ENCODE assay signal across 29 mouse cellular contexts in the genomic region with DNA sequence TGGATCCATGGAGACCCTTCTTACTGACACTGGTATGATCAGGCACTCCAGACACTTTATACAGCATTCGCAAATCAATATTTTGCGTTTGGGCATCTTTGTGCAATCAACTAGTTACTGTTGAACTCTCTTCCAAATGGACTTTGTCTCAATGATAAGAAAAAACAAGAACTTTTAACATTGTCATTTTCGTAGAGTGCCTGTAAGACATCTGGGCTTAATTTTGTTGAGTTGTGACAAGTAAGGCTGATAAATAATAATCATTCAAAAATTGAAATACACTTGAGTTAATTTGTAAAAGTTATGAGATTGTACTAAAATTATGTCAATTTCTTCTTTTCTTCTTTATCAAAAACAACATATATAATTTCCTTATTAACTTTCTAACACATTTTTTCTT. TPM values are rescaled to one million over a fixed set of nuclear protein-coding genes. Genes with fewer than 3 reads are reported as not detected.
"Had no signal": no experiment of that assay in that cellular context is flagged by ENCODE, and none has a peak within 500 bp of the region (broad histone marks: within the 10 kb centered on the region; RNA-seq: fewer than 3 reads in every experiment).

TSS of gene Cyp2c40 (minus strand) at position 101 of the 400 bp plus-strand sequence.

RNA-seq across cellular contexts. Expression of gene Cyp2c40, which starts in this region (rescaled TPM):
- total RNA-seq: common myeloid progenitor, adult 5-6 weeks; forebrain, postnatal 0 days; gastrocnemius, adult 18-20 months; gastrocnemius, adult 2 months; gastrocnemius, postnatal 10 days; gastrocnemius, postnatal 14 days; gastrocnemius, postnatal 25 days; gastrocnemius, postnatal 36 days; gastrocnemius, postnatal 4 days; granulocyte monocyte progenitor cell, adult 5-6 weeks; heart, adult 18-20 months; heart, adult 2 months; heart, adult 8-10 months had no signal
- polyA plus RNA-seq: cortical plate, adult 2 months; embryonic facial prominence, embryonic 10.5 days; embryonic facial prominence, embryonic 11.5 days; embryonic facial prominence, embryonic 12.5 days; embryonic facial prominence, embryonic 13.5 days; embryonic facial prominence, embryonic 14.5 days; embryonic facial prominence, embryonic 15.5 days; erythroblast, embryonic 14.5 days; forebrain, embryonic 10.5 days; forebrain, embryonic 11.5 days; forebrain, embryonic 12.5 days; forebrain, embryonic 13.5 days; forebrain, embryonic 14.5 days; forebrain, embryonic 15.5 days; forebrain, embryonic 16.5 days; forebrain, postnatal 0 days; frontal cortex, adult 2 months; heart, adult 2 months had no signal
